Mouse (Mus musculus) thymus, adult 2 months (tissue): ENCODE measurements around the gene Rnf227.

Experiments
- CTCF ChIP-seq: fragments of 200-500 bp; IDR thresholded peaks from 2 replicates; pipeline ENCODE4 v1.5.1; 2012; ENCODE audit warnings: mild to moderate bottlenecking, control low read depth, low read length, moderate library complexity, borderline replicate concordance; ENCODE audit not compliant: control insufficient read depth, poor library complexity, insufficient read depth; ENCODE audit errors: extremely low read depth
- POLR2A ChIP-seq: fragments of 200-500 bp; IDR thresholded peaks from 2 replicates; pipeline ENCODE4 v1.6.1; 2012; ENCODE audit warnings: mild to moderate bottlenecking, low read length, control low read depth, moderate library complexity; ENCODE audit not compliant: control insufficient read depth, poor library complexity, insufficient read depth; ENCODE audit errors: extremely low read depth

- TF ChIP-seq CTCF = no peak
- no peak for TF ChIP-seq POLR2A
Observed at GRCm38 (mm10) chr11:69364910-69365309, 24.6 kb downstream of the Rnf227 start.
